Comparison of ENCODE assay signal across 7 mouse cellular contexts in the genomic region with DNA sequence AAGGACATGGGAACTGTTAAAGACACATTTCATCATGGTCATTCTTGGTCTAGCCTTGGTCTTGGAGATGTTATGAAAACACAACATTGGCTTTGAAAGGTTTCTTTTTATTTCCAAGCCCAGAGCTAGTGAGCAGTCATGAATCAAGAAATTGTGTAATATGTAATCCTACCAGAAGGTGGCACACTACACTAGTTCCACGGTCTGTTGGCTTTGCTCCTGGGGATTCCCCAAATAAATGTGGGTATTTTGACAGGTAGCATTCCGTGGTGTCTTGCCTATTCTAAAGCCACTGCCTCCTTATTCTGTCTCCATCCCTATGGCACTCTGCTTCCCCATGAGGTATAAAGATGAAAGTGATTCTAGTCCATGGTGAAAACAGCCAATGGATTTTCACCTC.
DNase-seq lines count a peak whose midpoint lies in the region; ATAC-seq and TF ChIP-seq lines count a peak whose summit lies in the region.

No protein-coding gene starts in this region.

- peak; percentile 92 for TF ChIP-seq CTCF in layer of hippocampus, adult 2 months (conservative IDR thresholded peaks at IDR 0.05)

- DNase-seq in layer of hippocampus, adult 2 months (ENCODE audit: low spot score in 2 of 2) = peak; percentile 40 to 41
- no peak for DNase-seq in layer of hippocampus, postnatal 36 days
- peak; percentile 56 for DNase-seq in NIH3T3 (ENCODE audit: low read depth)
- DNase-seq in embryo, embryonic 9.5 days (ENCODE audit: extremely low spot score) = peak; percentile 37
- no peak for DNase-seq in ovary, postnatal 36 days (ENCODE audit: low spot score)

- no peak overlapping the region for H3K4me3 ChIP-seq in layer of hippocampus, adult 2 months

- no peak overlapping the region for H3K27ac ChIP-seq in layer of hippocampus, adult 2 months

- ATAC-seq in megakaryocyte, adult 5-6 weeks (ENCODE audit: poor library complexity, severe bottlenecking) = peak; percentile 45
- no peak for ATAC-seq in inflammation-experienced regulatory T-cells, adult 6 months

Comparison
In these comparisons a context has a peak if more than half of its experiments do, and no peak if none do; other contexts are left out.
1. DNase-seq: peak in layer of hippocampus, adult 2 months (2 of 2), NIH3T3 (single experiment) and embryo, embryonic 9.5 days (single experiment); none in layer of hippocampus, postnatal 36 days (0 of 2) and ovary, postnatal 36 days (single experiment).